Mouse (Mus musculus) forebrain, embryonic 15.5 days (tissue): ENCODE results near the gene 6330409D20Rik. TPM values are rescaled to one million over a fixed set of nuclear protein-coding genes. Genes with fewer than 3 reads are reported as not detected.

Experiments
- ATAC-seq: fragments of 200-750 bp; cut with Nextera tagmentation; replicated peaks from 2 replicates; pipeline ENCODE4 v1.8.0; 2017; ENCODE audit warnings: mild to moderate bottlenecking, moderate TSS enrichment, moderate library complexity
- H3K27ac ChIP-seq: fragments of 300-500 bp; sonication (generic); replicated peaks from 2 replicates; pipeline ENCODE4 v1.5.1; 2015; ENCODE audit warnings: mild to moderate bottlenecking, inconsistent platforms
- H3K27me3 ChIP-seq: fragments of 300-500 bp; sonication (generic); 2 replicates; pipeline ENCODE4 v1.6.1; 2015; ENCODE audit warnings: inconsistent platforms
- H3K36me3 ChIP-seq: fragments of 300-500 bp; sonication (generic); 2 replicates; pipeline ENCODE4 v1.6.1; 2015; ENCODE audit warnings: mild to moderate bottlenecking, inconsistent platforms
- H3K4me1 ChIP-seq: fragments of 300-500 bp; sonication (generic); 2 replicates; pipeline ENCODE4 v1.6.1; 2015; ENCODE audit warnings: inconsistent platforms
- H3K4me2 ChIP-seq: fragments of 300-500 bp; sonication (generic); replicated peaks from 2 replicates; pipeline ENCODE4 v1.6.1; 2015; ENCODE audit warnings: mild to moderate bottlenecking, inconsistent platforms
- H3K4me3 ChIP-seq: fragments of 300-500 bp; sonication (generic); 2 replicates; pipeline ENCODE4 v1.5.1; 2015; ENCODE audit warnings: mild to moderate bottlenecking, inconsistent platforms
- H3K9ac ChIP-seq: fragments of 300-500 bp; sonication (generic); replicated peaks from 2 replicates; pipeline ENCODE4 v1.6.1; 2015; ENCODE audit warnings: mild to moderate bottlenecking, inconsistent platforms
- H3K9me3 ChIP-seq: fragments of 300-500 bp; sonication (generic); 2 replicates; pipeline ENCODE4 v1.6.1; 2016; ENCODE audit warnings: inconsistent platforms
- WGBS: fragments of 180-500 bp; shearing (Covaris S2); methylation state at CpG from one replicate; pipeline ENCODE4 v1.1.7; 2015; ENCODE audit warnings: mixed read lengths; 5-methylcytosine and 5-hydroxymethylcytosine counted together
- polyA plus RNA-seq: library from polyadenylated mRNA; unstranded; fragments of >200 nt; fragmentation: Nextera tagmentation; extraction: Ambion mirVana; gene quantifications from 2 replicates; pipeline ENCODE4 v1.2.1, GENCODE M21; 2015

6330409D20Rik gene
- polyA plus RNA-seq, result 2.4 and 2.7 TPM in 2 replicates

DNA sequence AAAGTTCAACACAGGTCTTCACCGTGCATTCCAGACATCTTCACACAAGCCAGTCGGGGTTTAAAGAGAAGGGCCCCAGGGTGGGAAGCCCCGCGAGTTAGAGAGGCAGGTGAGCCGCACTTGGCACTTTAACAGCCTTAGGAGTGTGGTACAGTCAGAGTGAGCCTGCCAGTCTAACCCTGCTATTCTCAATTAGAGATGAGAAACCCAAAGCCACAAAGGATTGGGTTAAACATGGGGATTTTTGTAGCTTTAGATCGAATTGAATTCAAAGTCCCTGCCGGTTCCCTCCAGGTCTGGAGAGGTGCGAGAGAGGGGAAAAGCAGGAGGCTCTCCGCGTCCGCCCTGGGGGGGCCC is at the start of gene 6330409D20Rik:
6330409D20Rik (minus strand) TSS at position 101 of the 357 bp plus-strand sequence.
- peak; percentile 14; the same call in 1 of the 2 replicates for ATAC-seq
- H3K4me1 ChIP-seq, result peaks cover 38% of the 10 kb centered on the region
- 2% methylated on average over 11 of the region's 11 CpGs for WGBS
- peaks cover 11% of the 10 kb centered on the region for H3K36me3 ChIP-seq
- H3K9ac ChIP-seq, result peak within 1 kb of the TSS; percentile 92
- no peaks in the 10 kb centered on the region for H3K9me3 ChIP-seq
- peak within 1 kb of the TSS; percentile 97 for H3K4me2 ChIP-seq
- H3K27me3 ChIP-seq, result no peaks in the 10 kb centered on the region
- H3K4me3 ChIP-seq, result peak within 1 kb of the TSS; percentile 93
- H3K27ac ChIP-seq, result peak within 1 kb of the TSS; percentile 89

DNA sequence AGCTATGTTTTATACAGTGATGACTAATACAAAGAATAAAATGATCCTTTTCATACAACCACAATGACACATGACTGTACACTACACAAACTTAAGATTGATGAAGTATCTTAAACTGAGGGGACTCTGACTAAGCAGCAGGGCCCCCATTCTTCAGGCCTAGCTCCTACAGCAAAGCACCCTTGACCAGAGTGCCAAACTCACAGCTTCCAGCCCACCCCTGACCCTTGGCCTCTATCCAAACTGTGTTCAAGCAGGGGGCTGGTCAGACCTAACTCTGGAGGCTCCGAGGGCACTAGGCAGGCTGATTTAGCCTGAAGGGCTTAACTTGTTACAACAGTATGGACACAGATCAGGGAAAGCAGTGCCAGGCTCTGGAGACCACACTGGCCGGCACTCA is 47.8 kb upstream of the 6330409D20Rik start:
- H3K9me3 ChIP-seq, result no peaks in the 10 kb centered on the region
- no peak overlapping the region for H3K4me3 ChIP-seq
- peaks cover 12% of the 10 kb centered on the region; the same call in 1 of the 2 replicates for H3K36me3 ChIP-seq
- 62% methylated on average over 2 of the region's 2 CpGs for WGBS
- H3K27ac ChIP-seq, result no peak overlapping the region
- no peak overlapping the region for H3K4me2 ChIP-seq
- H3K4me1 ChIP-seq, result no peaks in the 10 kb centered on the region
- no peaks in the 10 kb centered on the region for H3K27me3 ChIP-seq
- no peak for ATAC-seq
- H3K9ac ChIP-seq, result no peak overlapping the region

DNA sequence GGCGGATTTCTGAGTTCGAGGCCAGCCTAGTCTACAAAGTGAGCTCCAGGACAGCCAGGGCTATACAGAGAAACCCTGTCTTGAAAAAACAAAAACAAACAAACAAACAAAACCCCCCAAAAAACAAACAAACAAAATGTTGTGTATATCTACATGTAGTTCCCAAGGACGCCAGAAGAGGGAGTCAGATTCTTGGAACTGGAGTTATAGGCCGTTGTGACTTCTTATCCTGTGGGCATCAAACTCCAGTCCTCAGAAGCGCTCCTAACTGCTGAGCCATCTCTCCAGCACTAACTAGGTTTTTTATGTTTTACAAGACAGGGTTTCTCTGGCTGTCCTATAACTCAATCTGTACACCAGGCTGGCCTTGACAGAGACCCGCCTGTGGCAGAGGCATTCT is 46.4 kb upstream of the 6330409D20Rik start:
- no peak overlapping the region for H3K4me3 ChIP-seq
- H3K9me3 ChIP-seq, result no peaks in the 10 kb centered on the region
- H3K36me3 ChIP-seq, result peaks cover 8% of the 10 kb centered on the region; the same call in 1 of the 2 replicates
- WGBS, result 61% methylated on average over 6 of the region's 6 CpGs
- no peak overlapping the region for H3K27ac ChIP-seq
- no peaks in the 10 kb centered on the region for H3K27me3 ChIP-seq
- H3K9ac ChIP-seq, result no peak overlapping the region
- H3K4me2 ChIP-seq, result no peak overlapping the region
- no peaks in the 10 kb centered on the region for H3K4me1 ChIP-seq
- ATAC-seq, result no peak

DNA sequence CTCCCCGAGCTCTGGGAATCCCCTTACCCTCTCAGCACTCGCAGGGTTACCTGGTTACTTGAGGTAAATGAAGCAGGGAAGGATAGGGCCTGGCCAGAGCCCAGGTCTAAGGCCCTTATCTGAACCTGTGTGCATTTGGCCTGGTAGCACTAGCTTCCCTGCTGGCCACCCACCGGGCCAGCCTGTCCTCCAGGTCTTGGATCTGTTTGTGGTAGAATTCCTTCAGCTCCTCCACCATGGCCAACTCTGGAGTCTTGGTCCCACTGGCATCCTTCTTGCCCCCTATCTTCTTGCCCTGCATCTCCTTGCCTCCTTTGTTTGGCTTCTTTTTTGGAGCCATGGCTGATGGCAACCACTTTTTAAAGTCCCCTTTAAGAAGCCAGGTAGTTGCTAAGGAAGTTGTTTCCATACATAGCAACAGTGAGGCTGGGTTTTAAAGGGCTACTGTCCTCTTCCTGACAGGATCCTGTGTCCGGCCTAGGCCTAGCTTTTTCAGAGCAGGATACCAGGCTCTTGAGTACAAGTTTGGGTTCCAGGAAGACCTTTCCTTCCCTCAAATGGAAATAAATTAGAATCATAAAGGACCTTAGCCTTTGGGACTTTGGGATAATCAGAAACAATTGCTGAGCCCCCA is 43.3 kb upstream of the 6330409D20Rik start, which contains the start of gene Cfap157:
Cfap157 (minus strand) TSS at position 381 of the 634 bp plus-strand sequence.
- H3K27me3 ChIP-seq, result no peaks in the 10 kb centered on the region
- no peak for ATAC-seq
- peaks cover 2% of the 10 kb centered on the region; the same call in 1 of the 2 replicates for H3K36me3 ChIP-seq
- H3K9ac ChIP-seq, result no peak within 1 kb of the TSS
- no peaks in the 10 kb centered on the region for H3K4me1 ChIP-seq
- H3K4me2 ChIP-seq, result no peak within 1 kb of the TSS
- no peak within 1 kb of the TSS for H3K27ac ChIP-seq
- 76% methylated on average over 4 of the region's 4 CpGs for WGBS
- no peak within 1 kb of the TSS for H3K4me3 ChIP-seq
- no peaks in the 10 kb centered on the region for H3K9me3 ChIP-seq

DNA sequence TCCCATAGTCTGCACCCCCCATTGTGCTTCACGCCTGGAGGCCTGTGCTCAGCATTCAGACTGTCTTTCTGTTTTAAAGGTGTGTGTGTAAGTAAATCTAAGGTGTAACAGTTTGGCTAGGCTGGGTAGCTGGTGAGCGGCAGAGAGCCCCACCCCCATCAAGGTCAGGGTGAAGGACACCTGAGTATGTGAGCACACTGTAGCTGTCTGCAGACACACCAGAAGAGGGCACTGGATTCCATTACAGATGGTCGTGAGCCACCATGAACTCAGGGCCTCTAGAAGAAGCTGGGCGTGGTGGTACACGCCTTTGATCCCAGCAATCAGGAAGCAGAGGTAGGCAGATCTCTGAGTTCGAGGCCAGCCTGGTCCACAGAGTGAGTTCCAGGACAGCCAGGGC is 40.9 kb upstream of the 6330409D20Rik start:
- H3K4me1 ChIP-seq, result no peaks in the 10 kb centered on the region
- no peaks in the 10 kb centered on the region for H3K9me3 ChIP-seq
- no peak for ATAC-seq
- no peak overlapping the region for H3K9ac ChIP-seq
- H3K27me3 ChIP-seq, result no peaks in the 10 kb centered on the region
- no peak overlapping the region for H3K4me2 ChIP-seq
- no peak overlapping the region for H3K4me3 ChIP-seq
- no peaks in the 10 kb centered on the region for H3K36me3 ChIP-seq
- WGBS, result 81% methylated on average over 6 of the region's 6 CpGs
- H3K27ac ChIP-seq, result no peak overlapping the region

DNA sequence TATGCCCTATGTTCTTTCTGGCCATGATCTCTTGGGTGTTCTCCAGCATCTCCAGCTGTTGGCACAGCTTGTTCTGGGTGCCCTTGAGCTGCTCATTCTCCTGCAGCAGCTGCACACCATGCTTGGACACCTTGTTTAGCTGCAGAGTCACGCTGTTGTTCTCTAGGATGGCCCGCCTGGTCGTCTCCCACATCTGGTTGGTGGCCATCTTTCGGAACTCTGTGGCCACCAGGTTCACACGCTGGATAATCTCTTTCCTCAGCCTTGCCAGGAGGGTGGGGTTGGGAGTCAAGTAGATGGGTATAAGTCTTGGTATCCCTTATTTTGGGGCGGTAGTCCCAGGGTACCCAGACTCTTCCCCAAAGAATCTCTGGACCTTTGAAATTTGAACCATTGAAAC is 38.9 kb upstream of the 6330409D20Rik start:
- H3K27me3 ChIP-seq, result 0 out of 2 replicates have a peak, but pooled peaks cover 2% of the 10 kb centered on the region
- ATAC-seq, result no peak
- peaks cover 14% of the 10 kb centered on the region for H3K4me1 ChIP-seq
- H3K9ac ChIP-seq, result no peak overlapping the region
- H3K4me3 ChIP-seq, result no peak overlapping the region
- WGBS, result 91% methylated on average over 6 of the region's 6 CpGs
- H3K27ac ChIP-seq, result no peak overlapping the region
- no peaks in the 10 kb centered on the region for H3K36me3 ChIP-seq
- H3K9me3 ChIP-seq, result no peaks in the 10 kb centered on the region
- no peak overlapping the region for H3K4me2 ChIP-seq

DNA sequence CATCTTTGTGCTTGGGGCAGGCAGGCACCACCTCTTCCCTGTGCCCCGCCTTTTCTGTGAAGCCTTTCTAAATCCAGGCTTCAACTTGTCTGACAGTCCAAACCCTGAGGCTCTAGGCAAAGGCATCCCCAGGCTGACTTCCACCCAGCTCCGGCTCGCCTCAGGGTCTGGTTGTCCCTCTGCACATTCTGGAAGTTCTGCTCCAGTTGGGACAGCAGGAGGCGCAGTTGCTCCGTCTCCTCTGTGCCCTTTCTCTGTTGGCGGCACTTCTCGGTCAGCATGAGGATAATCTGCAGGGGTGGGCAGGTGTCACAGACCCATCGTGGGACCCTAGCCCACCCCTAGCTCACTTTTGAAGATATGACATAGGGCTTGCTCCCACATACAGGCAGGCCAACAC is 38.3 kb upstream of the 6330409D20Rik start:
- H3K27ac ChIP-seq, result no peak overlapping the region
- no peak overlapping the region for H3K9ac ChIP-seq
- H3K9me3 ChIP-seq, result no peaks in the 10 kb centered on the region
- 0 out of 2 replicates have a peak, but pooled peaks cover 2% of the 10 kb centered on the region for H3K27me3 ChIP-seq
- no peak overlapping the region for H3K4me2 ChIP-seq
- 14% methylated on average over 8 of the region's 8 CpGs for WGBS
- H3K36me3 ChIP-seq, result no peaks in the 10 kb centered on the region
- no peak overlapping the region for H3K4me3 ChIP-seq
- H3K4me1 ChIP-seq, result peaks cover 14% of the 10 kb centered on the region
- ATAC-seq, result no peak

DNA sequence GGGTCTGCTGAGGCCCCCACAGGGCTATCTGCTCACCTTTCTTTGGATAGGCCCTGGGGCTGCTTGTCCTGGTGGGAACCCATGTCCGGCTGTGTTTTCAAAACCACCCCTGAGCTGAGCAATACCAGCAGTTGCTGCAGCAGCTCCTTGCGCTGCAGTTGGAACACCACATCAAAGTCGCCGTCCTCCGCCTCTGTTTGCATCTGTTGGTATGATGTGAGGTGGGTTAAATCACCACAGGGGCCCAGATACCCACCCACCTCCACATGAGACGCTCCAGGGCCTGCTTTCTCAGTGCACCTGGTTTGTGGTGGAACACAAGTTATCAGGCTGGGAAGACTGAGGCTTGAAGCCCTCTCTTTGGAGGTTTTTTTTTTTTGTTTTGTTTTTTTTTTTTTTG is 37.3 kb upstream of the 6330409D20Rik start:
- Histone ChIP-seq H3K4me2 (no peak overlapping the region), H3K9ac (no peak overlapping the region), H3K36me3 (no peaks in the 10 kb centered on the region), H3K4me3 (no peak overlapping the region), H3K27ac (no peak overlapping the region), H3K27me3 (0 out of 2 replicates have a peak, but pooled peaks cover 2% of the 10 kb centered on the region), H3K4me1 (peaks cover 14% of the 10 kb centered on the region), H3K9me3 (no peaks in the 10 kb centered on the region)
- WGBS, result 91% methylated on average over 6 of the region's 6 CpGs
- ATAC-seq, result no peak

DNA sequence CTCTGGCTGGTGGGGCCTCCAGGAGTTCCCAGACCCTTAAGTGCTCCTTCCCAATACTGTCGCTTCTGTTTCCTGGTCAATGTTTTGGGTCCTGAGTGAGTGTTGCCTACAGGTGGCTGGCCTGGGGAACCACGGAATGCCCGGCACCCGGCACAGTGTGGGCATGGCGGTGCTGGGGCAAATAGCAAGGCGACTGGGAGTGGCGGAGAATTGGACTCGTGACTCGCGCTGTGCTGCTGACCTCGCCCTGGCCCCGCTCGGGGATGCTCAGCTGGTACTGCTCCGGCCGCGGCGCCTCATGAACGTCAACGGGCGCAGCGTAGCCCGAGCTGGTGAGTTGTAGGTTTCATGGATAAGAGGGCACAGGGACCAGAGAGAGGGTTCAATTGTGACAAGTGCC is 35.4 kb upstream of the 6330409D20Rik start:
- 0 out of 2 replicates have a peak overlapping the region, but pooled peaks have one; percentile 13 for H3K9ac ChIP-seq
- ATAC-seq, result peak; percentile 1; the same call in 1 of the 2 replicates

DNA sequence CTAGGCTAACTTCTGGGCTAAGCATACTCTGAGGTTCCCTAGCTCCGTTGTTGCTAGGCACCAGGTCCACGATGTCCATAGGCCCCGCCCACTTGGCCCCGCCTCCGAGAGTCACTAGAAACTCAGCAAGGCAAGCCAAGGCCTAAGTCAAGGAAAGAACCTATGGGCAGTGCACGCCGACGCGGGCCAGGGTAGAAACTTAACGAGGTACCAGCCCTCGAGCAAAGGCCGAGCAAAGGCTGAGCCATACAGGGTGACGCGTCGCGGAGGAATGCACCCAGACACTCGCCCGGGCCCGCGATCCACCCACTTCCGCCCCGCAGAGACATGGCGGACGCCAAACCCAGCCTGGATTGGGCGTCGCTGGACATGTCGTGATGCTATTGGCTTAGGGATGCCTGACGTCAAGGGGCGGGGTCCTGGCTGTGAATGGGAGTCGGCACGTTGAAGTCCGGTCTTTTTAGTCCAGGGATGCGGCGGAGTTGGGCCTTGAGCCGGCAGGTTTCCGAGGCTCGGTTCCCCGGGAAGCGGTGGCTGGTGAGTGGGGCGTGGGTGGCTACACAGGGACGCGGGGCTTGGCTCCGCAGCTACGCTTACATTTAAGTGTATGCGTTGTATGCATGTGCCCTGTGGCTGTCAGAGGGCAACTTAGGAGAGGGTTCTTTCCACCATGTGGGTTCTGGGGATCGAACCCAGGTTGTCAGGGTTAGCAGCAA is 34.7 kb upstream of the 6330409D20Rik start, which contains the start of the genes Ttc16 and Ptrh1:
Ttc16 (minus strand) TSS at position 275 of the 716 bp plus-strand sequence.
Ptrh1 (plus strand) TSS at position 428 of the 716 bp plus-strand sequence.
- H3K27ac ChIP-seq, result peak within 1 kb of the TSS; percentile 71
- WGBS, result under 1% methylated on average over 46 of the region's 46 CpGs
- peak within 1 kb of the TSS; percentile 79 for H3K4me3 ChIP-seq
- H3K4me1 ChIP-seq, result peaks cover 14% of the 10 kb centered on the region
- H3K4me2 ChIP-seq, result peak within 1 kb of the TSS; percentile 83
- ATAC-seq, result peak; percentile 98
- no peaks in the 10 kb centered on the region for H3K9me3 ChIP-seq
- 0 out of 2 replicates have a peak, but pooled peaks cover 2% of the 10 kb centered on the region for H3K27me3 ChIP-seq
- H3K36me3 ChIP-seq, result no peaks in the 10 kb centered on the region
- H3K9ac ChIP-seq, result peak within 1 kb of the TSS; percentile 52

More for the DNA sequence above, 35.4 kb upstream of the 6330409D20Rik start:
- 0 out of 2 replicates have a peak, but pooled peaks cover 2% of the 10 kb centered on the region for H3K27me3 ChIP-seq
- H3K4me3 ChIP-seq, result peak overlapping the region; percentile 79
- WGBS, result 23% methylated on average over 22 of the region's 22 CpGs
- H3K36me3 ChIP-seq, result no peaks in the 10 kb centered on the region
- no peak overlapping the region for H3K27ac ChIP-seq
- no peaks in the 10 kb centered on the region for H3K9me3 ChIP-seq
- H3K4me2 ChIP-seq, result peak overlapping the region; percentile 83
- peaks cover 14% of the 10 kb centered on the region for H3K4me1 ChIP-seq

DNA sequence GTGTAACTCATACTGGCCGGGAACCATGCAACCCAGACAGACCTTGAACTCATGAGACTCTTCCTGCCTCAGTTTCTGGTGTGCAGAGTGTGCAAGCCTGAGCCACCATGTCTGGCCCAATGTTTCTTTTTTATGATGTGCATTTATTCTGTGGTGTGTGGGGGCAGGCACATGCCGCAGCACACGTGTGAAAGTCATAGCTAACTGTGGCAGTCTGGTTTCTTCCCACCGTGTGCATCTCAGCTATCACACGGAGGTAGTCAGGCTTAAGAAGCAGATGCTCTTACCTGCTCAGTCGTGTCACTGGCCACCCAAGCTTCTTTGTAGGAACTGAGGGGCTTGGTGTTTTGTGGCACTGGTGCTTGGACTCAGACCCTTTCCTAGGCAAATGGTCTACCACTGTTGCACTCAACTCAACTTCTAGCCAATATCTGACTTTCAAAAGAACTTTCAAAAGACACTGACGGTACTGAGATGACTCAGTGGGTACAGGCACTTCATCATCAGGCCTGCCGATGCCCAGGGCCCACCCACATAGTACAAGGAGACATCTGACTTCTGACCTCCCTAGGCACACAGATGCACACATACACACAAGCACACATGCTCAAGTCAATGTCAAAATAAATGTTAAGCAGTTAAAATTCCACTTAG is 31.9 kb upstream of the 6330409D20Rik start:
- no peak for ATAC-seq
- Histone ChIP-seq H3K27me3 (0 out of 2 replicates have a peak, but pooled peaks cover 2% of the 10 kb centered on the region), H3K27ac (no peak overlapping the region), H3K4me3 (no peak overlapping the region), H3K9me3 (no peaks in the 10 kb centered on the region), H3K9ac (no peak overlapping the region), H3K36me3 (no peaks in the 10 kb centered on the region), H3K4me1 (peaks cover 14% of the 10 kb centered on the region), H3K4me2 (no peak overlapping the region)
- WGBS, result 89% methylated on average over 8 of the region's 8 CpGs
